In the genomic region with DNA sequence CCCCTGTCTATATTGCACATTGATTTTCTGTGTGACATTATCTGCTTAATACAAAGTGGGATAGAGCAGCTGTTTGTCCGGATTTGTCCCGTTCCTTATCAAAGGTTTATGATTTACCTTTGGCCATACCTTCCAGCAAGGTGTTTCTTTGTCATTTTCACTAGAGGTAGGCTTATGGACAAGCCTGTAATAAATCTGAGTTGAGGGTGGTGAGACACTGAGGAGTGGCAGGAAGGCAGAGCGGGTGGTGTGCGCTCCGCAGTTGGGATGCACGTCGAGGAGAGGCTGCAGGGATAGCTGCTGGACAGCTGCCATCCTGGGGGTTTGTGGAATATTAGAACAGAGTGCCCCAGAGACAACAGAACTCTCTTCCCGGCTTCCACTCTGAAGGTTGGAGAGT, we compare ENCODE assay signal across 32 mouse cellular contexts.
"Had no signal": no experiment of that assay in that cellular context is flagged by ENCODE, and none has a peak within 500 bp of the region (broad histone marks: within the 10 kb centered on the region; RNA-seq: fewer than 3 reads in every experiment).

No protein-coding gene starts in this region.

- H3K36me3 ChIP-seq: limb, embryonic 10.5 days; limb, embryonic 12.5 days; limb, embryonic 13.5 days; limb, embryonic 15.5 days; liver, embryonic 12.5 days; liver, embryonic 13.5 days; liver, embryonic 15.5 days; lung, embryonic 15.5 days; midbrain, embryonic 10.5 days; midbrain, embryonic 12.5 days; midbrain, embryonic 13.5 days; midbrain, embryonic 15.5 days; neural tube, embryonic 12.5 days had no signal

- H3K9ac ChIP-seq: limb, embryonic 12.5 days; limb, embryonic 13.5 days; limb, embryonic 15.5 days; liver, embryonic 12.5 days; liver, embryonic 13.5 days; liver, embryonic 14.5 days; liver, embryonic 15.5 days; liver, postnatal 0 days; lung, embryonic 14.5 days; lung, embryonic 15.5 days; midbrain, embryonic 12.5 days; midbrain, embryonic 13.5 days; midbrain, embryonic 15.5 days; neural tube, embryonic 12.5 days had no signal

- H3K4me2 ChIP-seq: limb, embryonic 12.5 days; limb, embryonic 13.5 days; limb, embryonic 15.5 days; liver, embryonic 11.5 days; liver, embryonic 12.5 days; liver, embryonic 13.5 days; liver, embryonic 15.5 days; lung, embryonic 14.5 days; lung, embryonic 15.5 days; midbrain, embryonic 11.5 days; midbrain, embryonic 12.5 days; midbrain, embryonic 13.5 days; midbrain, embryonic 15.5 days; neural tube, embryonic 12.5 days had no signal

- ATAC-seq: liver, embryonic 12.5 days; liver, postnatal 0 days; lung, postnatal 0 days; midbrain, embryonic 13.5 days; midbrain, embryonic 15.5 days; midbrain, embryonic 16.5 days had no signal

- H3K9me3 ChIP-seq: limb, embryonic 10.5 days; limb, embryonic 12.5 days; limb, embryonic 13.5 days; limb, embryonic 15.5 days; liver, embryonic 12.5 days; liver, embryonic 13.5 days; liver, embryonic 15.5 days; lung, embryonic 15.5 days; midbrain, embryonic 10.5 days; midbrain, embryonic 12.5 days; midbrain, embryonic 13.5 days; midbrain, embryonic 15.5 days; neural tube, embryonic 12.5 days had no signal

- DNase-seq: left cerebral cortex, postnatal 4 days; liver; liver, embryonic 13.5 days; liver, postnatal 0 days; lung, adult 18-20 months; lung, adult 2 months; lung, embryonic 14.5 days; lung, postnatal 10 days; lung, postnatal 14 days; lung, postnatal 36 days; lung, postnatal 4 days; midbrain, embryonic 14.5 days had no signal

- H3K4me1 ChIP-seq: limb, embryonic 13.5 days; limb, embryonic 15.5 days; liver, embryonic 12.5 days; liver, embryonic 13.5 days; liver, embryonic 15.5 days; megakaryocyte, embryonic 14.5 days; neural tube, embryonic 12.5 days had no signal

- H3K27me3 ChIP-seq: limb, embryonic 12.5 days; limb, embryonic 15.5 days; liver, embryonic 12.5 days; liver, embryonic 13.5 days; liver, embryonic 15.5 days; lung, embryonic 15.5 days; midbrain, embryonic 15.5 days; neural tube, embryonic 12.5 days had no signal

- H3K4me3 ChIP-seq: limb, embryonic 10.5 days; limb, embryonic 12.5 days; limb, embryonic 13.5 days; limb, embryonic 15.5 days; liver, embryonic 12.5 days; liver, embryonic 13.5 days; liver, embryonic 15.5 days; lung, embryonic 15.5 days; megakaryocyte, embryonic 14.5 days; midbrain, embryonic 10.5 days; midbrain, embryonic 12.5 days; midbrain, embryonic 13.5 days; midbrain, embryonic 15.5 days; myocyte; neural tube, embryonic 12.5 days had no signal

- H3K27ac ChIP-seq: limb, embryonic 10.5 days; limb, embryonic 12.5 days; limb, embryonic 13.5 days; limb, embryonic 15.5 days; liver, embryonic 12.5 days; liver, embryonic 13.5 days; liver, embryonic 14.5 days; liver, embryonic 15.5 days; lung, embryonic 15.5 days; macrophage; midbrain, embryonic 10.5 days; midbrain, embryonic 12.5 days; midbrain, embryonic 13.5 days; midbrain, embryonic 15.5 days; neural tube, embryonic 12.5 days had no signal
